Mouse (Mus musculus) MEL (cell line): Measurements from ENCODE around the gene Dtl. TPM values are rescaled to one million over a fixed set of nuclear protein-coding genes. Genes with fewer than 3 reads are reported as not detected.

Source experiments
- DNase-seq: peaks from one replicate; pipeline ENCODE4 v3.0.0; 2011; ENCODE audit warnings: low read depth, low spot score
- H3K27ac ChIP-seq: 2 replicates; pipeline ENCODE4 v1.5.1; 2012; ENCODE audit warnings: low read depth, mild to moderate bottlenecking, control low read depth, low read length, moderate library complexity; ENCODE audit not compliant: control insufficient read depth
- H3K27me3 ChIP-seq, 2 experiments: fragments of 150-350 bp in 1 of 2; sonication (generic) in 1 of 2; 2 replicates each; pipeline ENCODE4 v1.6.1; 2012; ENCODE audit warnings: low read length in 2 of 2, mild to moderate bottlenecking in 2 of 2, improper control_type of control experiment in 1 of 2, moderate library complexity in 1 of 2; ENCODE audit not compliant: insufficient read depth in 2 of 2, control insufficient read depth in 1 of 2
- H3K36me3 ChIP-seq, 2 experiments: 2 replicates each; pipeline ENCODE4 v1.6.1; 2012 to 2014; ENCODE audit warnings: low read length in 2 of 2, improper control_type of control experiment in 1 of 2, inconsistent platforms in 1 of 2, mild to moderate bottlenecking in 1 of 2; ENCODE audit not compliant: insufficient read depth in 2 of 2, control insufficient read depth in 1 of 2
- H3K4me1 ChIP-seq, 2 experiments: fragments of 150-350 bp in 1 of 2; sonication (generic) in 1 of 2; 2 replicates each; pipeline ENCODE4 v1.6.1; 2012; ENCODE audit warnings: low read length in 2 of 2, improper control_type of control experiment in 1 of 2, mild to moderate bottlenecking in 1 of 2; ENCODE audit not compliant: insufficient read depth in 2 of 2, control insufficient read depth in 1 of 2
- H3K4me3 ChIP-seq, 2 experiments: fragments of 150-350 bp in 1 of 2; sonication (generic) in 1 of 2; 2 replicates each; pipeline ENCODE4 v1.5.1; 2012; ENCODE audit warnings: low read depth in 2 of 2, low read length in 2 of 2, mild to moderate bottlenecking in 2 of 2, moderate library complexity in 2 of 2, control low read depth in 1 of 2, improper control_type of control experiment in 1 of 2; ENCODE audit not compliant: control insufficient read depth in 1 of 2, insufficient read depth in 1 of 2
- H3K79me2 ChIP-seq: 2 replicates; pipeline ENCODE4 v1.6.1; 2012; ENCODE audit warnings: mild to moderate bottlenecking, low read length, moderate library complexity; ENCODE audit not compliant: control insufficient read depth, poor library complexity, insufficient read depth
- H3K9ac ChIP-seq: 2 replicates; pipeline ENCODE4 v1.6.1; 2012; ENCODE audit warnings: low read depth, mild to moderate bottlenecking, control low read depth, low read length, moderate library complexity; ENCODE audit not compliant: control insufficient read depth, poor library complexity, severe bottlenecking
- H3K9me3 ChIP-seq: fragments of 150-350 bp; sonication (generic); replicated peaks from 2 replicates; pipeline ENCODE4 v1.6.1; 2012; ENCODE audit warnings: mild to moderate bottlenecking, low read length, improper control_type of control experiment, moderate library complexity; ENCODE audit not compliant: insufficient read depth
- CHD1 ChIP-seq: IDR thresholded peaks from 2 replicates; pipeline ENCODE4 v1.6.1; 2012; ENCODE audit warnings: low read depth, mild to moderate bottlenecking, inconsistent platforms, low read length, improper control_type of control experiment
- CHD2 ChIP-seq: IDR thresholded peaks from 2 replicates; pipeline ENCODE4 v1.6.1; 2011; ENCODE audit warnings: low read length, improper control_type of control experiment
- CTCF ChIP-seq, 3 experiments: IDR thresholded peaks in 2 of 3; conservative IDR thresholded peaks in 1 of 3; 2 replicates each; pipeline ENCODE4 v1.5.1; 2011 to 2012; ENCODE audit warnings: low read length in 3 of 3, low read depth in 2 of 3, mild to moderate bottlenecking in 2 of 3, improper control_type of control experiment in 1 of 3, inconsistent platforms in 1 of 3, mixed read lengths in 1 of 3, moderate library complexity in 1 of 3; ENCODE audit not compliant: control insufficient read depth in 1 of 3, insufficient read depth in 1 of 3, poor library complexity in 1 of 3, severe bottlenecking in 1 of 3
- E2F4 ChIP-seq: IDR thresholded peaks from 2 replicates; pipeline ENCODE4 v1.6.1; 2011; ENCODE audit warnings: low read depth, low read length, improper control_type of control experiment, borderline replicate concordance
- ELF1 ChIP-seq: IDR thresholded peaks from 2 replicates; pipeline ENCODE4 v1.6.1; 2014; ENCODE audit warnings: low read depth, mild to moderate bottlenecking, inconsistent platforms, low read length, improper control_type of control experiment, moderate library complexity
- EP300 ChIP-seq, 2 experiments: IDR thresholded peaks; 2 replicates each; pipeline ENCODE4 v1.6.1; 2011; ENCODE audit warnings: improper control_type of control experiment in 2 of 2, low read length in 2 of 2, low read depth in 1 of 2, mild to moderate bottlenecking in 1 of 2
- ETS1 ChIP-seq: IDR thresholded peaks from 2 replicates; pipeline ENCODE4 v1.6.1; 2012; ENCODE audit warnings: low read depth, mild to moderate bottlenecking, inconsistent platforms, low read length, improper control_type of control experiment, moderate library complexity
- GABPA ChIP-seq: IDR thresholded peaks from 2 replicates; pipeline ENCODE4 v1.6.1; 2012; ENCODE audit warnings: low read depth, mild to moderate bottlenecking, inconsistent platforms, low read length, improper control_type of control experiment, moderate library complexity
- GATA1 ChIP-seq: IDR thresholded peaks from 2 replicates; pipeline ENCODE4 v1.6.1; 2011; ENCODE audit warnings: low read depth, low read length, improper control_type of control experiment
- HCFC1 ChIP-seq: IDR thresholded peaks from 2 replicates; pipeline ENCODE4 v1.6.1; 2012; ENCODE audit warnings: low read depth, mild to moderate bottlenecking, inconsistent platforms, low read length, improper control_type of control experiment, moderate library complexity
- JUND ChIP-seq: IDR thresholded peaks from 2 replicates; pipeline ENCODE4 v1.6.1; 2011; ENCODE audit warnings: low read depth, mild to moderate bottlenecking, improper control_type of control experiment, low read length
- KAT2A ChIP-seq: conservative IDR thresholded peaks from 2 replicates; pipeline ENCODE4 v1.6.1; 2012; ENCODE audit warnings: low read depth, low read length, improper control_type of control experiment, inconsistent platforms
- MAZ ChIP-seq: IDR thresholded peaks from 2 replicates; pipeline ENCODE4 v1.6.1; 2012; ENCODE audit warnings: low read depth, mild to moderate bottlenecking, inconsistent platforms, low read length, improper control_type of control experiment
- MEF2A ChIP-seq: IDR thresholded peaks from 2 replicates; pipeline ENCODE4 v1.6.1; 2014; ENCODE audit warnings: low read depth, mild to moderate bottlenecking, inconsistent platforms, low read length, improper control_type of control experiment; ENCODE audit not compliant: poor library complexity, insufficient replicate concordance, severe bottlenecking; ENCODE audit errors: extremely low read depth
- MYB ChIP-seq: IDR thresholded peaks from 2 replicates; pipeline ENCODE4 v1.6.1; 2011; ENCODE audit warnings: mild to moderate bottlenecking, low read depth, low read length, improper control_type of control experiment
- NRF1 ChIP-seq: IDR thresholded peaks from 2 replicates; pipeline ENCODE4 v1.6.1; 2014; ENCODE audit warnings: low read depth, mild to moderate bottlenecking, inconsistent platforms, low read length, improper control_type of control experiment, moderate library complexity; ENCODE audit not compliant: poor library complexity, insufficient read depth, severe bottlenecking
- POLR2A ChIP-seq, 2 experiments: IDR thresholded peaks; 2 replicates each; pipeline ENCODE4 v1.6.1; 2011 to 2012; ENCODE audit warnings: low read length in 2 of 2, mild to moderate bottlenecking in 2 of 2, control low read depth in 1 of 2, improper control_type of control experiment in 1 of 2, low read depth in 1 of 2, moderate library complexity in 1 of 2; ENCODE audit not compliant: control insufficient read depth in 1 of 2, insufficient read depth in 1 of 2, poor library complexity in 1 of 2
- POLR2AphosphoS5 ChIP-seq: IDR thresholded peaks from 2 replicates; pipeline ENCODE4 v1.6.1; 2012; ENCODE audit warnings: low read depth, borderline replicate concordance, mild to moderate bottlenecking, inconsistent platforms, low read length, moderate library complexity, mixed read lengths
- RCOR1 ChIP-seq: IDR thresholded peaks from 2 replicates; pipeline ENCODE4 v1.6.1; 2012; ENCODE audit warnings: low read depth, mild to moderate bottlenecking, inconsistent platforms, low read length, improper control_type of control experiment
- SMC3 ChIP-seq: IDR thresholded peaks from 2 replicates; pipeline ENCODE4 v1.6.1; 2011; ENCODE audit warnings: low read depth, low read length, improper control_type of control experiment
- TAL1 ChIP-seq: IDR thresholded peaks from 2 replicates; pipeline ENCODE4 v1.6.1; 2012; ENCODE audit warnings: mild to moderate bottlenecking, inconsistent platforms, low read length, moderate library complexity, mixed read lengths
- USF1 ChIP-seq: IDR thresholded peaks from 2 replicates; pipeline ENCODE4 v1.6.1; 2014; ENCODE audit warnings: low read depth, mild to moderate bottlenecking, inconsistent platforms, low read length, improper control_type of control experiment, moderate library complexity
- USF2 ChIP-seq, 2 experiments: IDR thresholded peaks; 2 replicates each; pipeline ENCODE4 v1.6.1; 2011 to 2012; ENCODE audit warnings: improper control_type of control experiment in 2 of 2, low read length in 2 of 2, borderline replicate concordance in 1 of 2, inconsistent platforms in 1 of 2, low read depth in 1 of 2, mild to moderate bottlenecking in 1 of 2; ENCODE audit not compliant: insufficient read depth in 1 of 2
- ZC3H11A ChIP-seq: IDR thresholded peaks from 2 replicates; pipeline ENCODE4 v1.6.1; 2012; ENCODE audit warnings: low read depth, mild to moderate bottlenecking, inconsistent platforms, low read length, improper control_type of control experiment
- ZKSCAN1 ChIP-seq: IDR thresholded peaks from 2 replicates; pipeline ENCODE4 v1.6.1; 2012; ENCODE audit warnings: low read depth, mild to moderate bottlenecking, inconsistent platforms, low read length, improper control_type of control experiment, moderate library complexity
- polyA plus RNA-seq, 2 experiments: library from polyadenylated mRNA; stranded (reverse) in 1 of 2; unstranded in 1 of 2; fragments of >175 nt in 1 of 2; fragments of >200 nt in 1 of 2; gene quantifications; 2 replicates each; pipeline versions ENCODE4 v1.2.1 to v1.2.4; 2012; ENCODE audit warnings: low replicate concordance in 2 of 2, low read depth in 1 of 2; ENCODE audit not compliant: insufficient read length in 2 of 2, insufficient read depth in 1 of 2, missing spikeins in 1 of 2
- total RNA-seq: library from RNA; depleted of rRNA; stranded (reverse); fragments of 300-350 nt; gene quantifications from 2 replicates; pipeline ENCODE4 v1.2.3, GENCODE M21; 2012

Dtl gene
- total and polyA plus RNA-seq, 3 experiments, result 42.3 to 64.6 (median 53.5) TPM

GRCm38 (mm10) chr1:191509865-191510264 is 65.5 kb downstream of the Dtl start:
- DNase-seq, result no peak
- Histone ChIP-seq H3K9ac (no peak overlapping the region), H3K9me3 (no peaks in the 10 kb centered on the region), H3K79me2 (no peaks in the 10 kb centered on the region), H3K36me3 (no peaks in the 10 kb centered on the region)
- TF ChIP-seq E2F4, result no peak
- no peak for TF ChIP-seq ETS1
- TF ChIP-seq ZC3H11A, result no peak
- no peak for TF ChIP-seq POLR2A (IDR thresholded peaks at IDR 0.05; ENCODE audit: control insufficient read depth in 1 of 2, insufficient read depth in 1 of 2, low read depth in 1 of 2, low read length in 2 of 2, poor library complexity in 1 of 2)
- TF ChIP-seq RCOR1, result no peak
- no peak for TF ChIP-seq MAZ
- no peak for TF ChIP-seq ELF1
- no peak for TF ChIP-seq MYB
- no peak for TF ChIP-seq GATA1
- no peak for TF ChIP-seq CHD1
- TF ChIP-seq EP300 (IDR thresholded peaks at IDR 0.05; ENCODE audit: low read depth in 1 of 2, low read length in 2 of 2), result no peak
- no peak for TF ChIP-seq USF2 (IDR thresholded peaks at IDR 0.05; ENCODE audit: borderline replicate concordance in 1 of 2, insufficient read depth in 1 of 2, low read depth in 1 of 2, low read length in 2 of 2)
- TF ChIP-seq HCFC1, result no peak
- TF ChIP-seq TAL1, result no peak
- no peak for TF ChIP-seq ZKSCAN1
- TF ChIP-seq KAT2A, result no peak
- no peak for TF ChIP-seq MEF2A
- no peak for TF ChIP-seq POLR2AphosphoS5
- no peak for TF ChIP-seq USF1
- TF ChIP-seq, all 39 proteins: peak for 0
- Histone ChIP-seq H3K27me3 (no peaks in the 10 kb centered on the region; a peak in 1 of 4 replicates), H3K4me1 (no peaks in the 10 kb centered on the region), H3K4me3 (no peak overlapping the region), H3K27ac (no peak overlapping the region)

GRCm38 (mm10) chr1:191509131-191509530 is 66.2 kb downstream of the Dtl start:
- Histone ChIP-seq H3K36me3 (no peaks in the 10 kb centered on the region), H3K4me3 (no peak overlapping the region), H3K27me3 (no peaks in the 10 kb centered on the region; a peak in 1 of 4 replicates), H3K9ac (no peak overlapping the region), H3K9me3 (no peaks in the 10 kb centered on the region), H3K4me1 (no peaks in the 10 kb centered on the region), H3K27ac (no peak overlapping the region), H3K79me2 (no peaks in the 10 kb centered on the region)
- TF ChIP-seq EP300 (IDR thresholded peaks at IDR 0.05; ENCODE audit: low read depth in 1 of 2, low read length in 2 of 2) (no peak), TAL1 (no peak), CHD2 (no peak), GABPA (no peak), POLR2A (IDR thresholded peaks at IDR 0.05; ENCODE audit: control insufficient read depth in 1 of 2, insufficient read depth in 1 of 2, low read depth in 1 of 2, low read length in 2 of 2, poor library complexity in 1 of 2) (no peak), ZC3H11A (no peak), SMC3 (no peak), JUND (no peak), CTCF (IDR thresholded peaks at IDR 0.05 in 2 of 3, conservative IDR thresholded peaks at IDR 0.05 in 1 of 3; ENCODE audit: control insufficient read depth in 1 of 3, insufficient read depth in 1 of 3, low read depth in 2 of 3, low read length in 3 of 3, poor library complexity in 1 of 3, severe bottlenecking in 1 of 3) (no peak), NRF1 (no peak), USF2 (IDR thresholded peaks at IDR 0.05; ENCODE audit: borderline replicate concordance in 1 of 2, insufficient read depth in 1 of 2, low read depth in 1 of 2, low read length in 2 of 2) (no peak)
- no peak for DNase-seq
